Mouse (Mus musculus) inflammation-experienced regulatory T-cells, adult 6 months (primary cell): ENCODE results near the gene Pus10. TPM values are rescaled to one million over a fixed set of nuclear protein-coding genes. Genes with fewer than 3 reads are reported as not detected.

Experiments
- ATAC-seq: one replicate; pipeline ENCODE4 v1.8.0; 2017
- polyA plus RNA-seq, 3 experiments: library from polyadenylated mRNA; unstranded; fragments of 100-300 nt; shearing (Covaris generic); gene quantifications; one replicate each; pipeline ENCODE4 v1.2.1; 2017

The Pus10 gene
- polyA plus RNA-seq = 10 to 100 TPM; 21.6 to 35.1 (median 34.1) TPM

GRCm38 (mm10) chr11:23665311-23665786 is at the start of gene Pus10:
Gene Pus10 (plus strand): TSS chr11:23665674.
- peak; percentile 44 for ATAC-seq

GRCm38 (mm10) chr11:23618995-23619394 is 46.5 kb upstream of the Pus10 start:
- ATAC-seq = no peak

DNA sequence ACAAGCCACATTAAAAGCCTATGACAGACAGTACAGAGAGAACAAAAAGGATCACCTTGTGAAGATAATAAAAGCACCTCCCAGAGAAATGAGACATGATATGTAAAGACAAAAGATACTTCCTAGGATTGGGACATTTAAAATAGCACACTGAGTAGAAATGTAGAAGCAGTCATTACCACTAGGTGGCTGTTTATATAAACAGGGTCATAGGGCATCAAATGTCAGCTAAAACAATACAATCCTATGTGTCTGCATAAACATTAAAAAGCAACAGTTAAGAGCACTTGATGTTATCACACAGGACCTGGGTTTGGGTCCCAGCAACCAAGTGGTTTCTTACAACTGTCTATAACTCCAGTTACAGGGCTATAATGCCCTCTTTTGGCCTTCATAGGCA is 34.8 kb upstream of the Pus10 start:
- no peak for ATAC-seq

- ATAC-seq = peak; percentile 97
These were observed 32.3 kb upstream of the Pus10 start, which contains the start of gene 0610010F05Rik for GRCm38 (mm10) chr11:23632945-23633878. Gene 0610010F05Rik (minus strand): TSS chr11:23633639.

DNA sequence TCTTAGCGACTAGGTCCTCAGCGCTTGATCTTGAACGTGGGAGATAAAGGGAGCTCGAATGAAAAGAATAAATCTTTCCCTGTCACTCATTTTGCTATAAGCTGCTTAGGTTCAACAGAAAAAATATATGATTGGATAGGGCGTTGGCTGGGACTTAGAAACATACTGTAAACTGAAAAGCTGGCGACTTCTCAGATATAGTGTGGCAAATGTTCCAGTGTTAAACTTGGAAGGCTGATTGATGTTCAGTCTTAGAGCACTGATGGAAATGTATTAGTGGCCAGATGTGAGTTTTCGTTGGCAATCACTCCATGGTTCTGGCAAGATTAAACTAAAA is 31.6 kb upstream of the Pus10 start:
- ATAC-seq = no peak

GRCm38 (mm10) chr11:23634573-23634972 is 30.9 kb upstream of the Pus10 start:
- no peak for ATAC-seq

DNA sequence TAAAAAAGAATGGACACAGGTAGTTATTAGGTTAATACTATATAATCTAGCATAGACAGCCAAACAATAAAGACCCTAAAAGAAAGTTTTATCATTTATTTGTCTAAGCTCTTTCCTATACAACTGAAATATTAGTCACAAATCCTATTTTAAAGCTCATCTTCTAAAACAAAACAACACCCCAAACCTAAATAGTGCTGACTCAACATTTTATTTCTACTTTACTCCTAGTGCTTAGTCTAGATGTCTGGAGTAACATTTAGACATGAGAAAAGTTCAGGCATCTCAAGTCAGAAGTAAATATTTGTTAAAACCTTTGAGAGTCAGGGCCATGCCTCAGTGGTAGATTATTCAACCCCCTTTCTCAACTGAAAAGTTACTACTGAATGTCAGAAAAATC is 18.0 kb upstream of the Pus10 start:
- ATAC-seq = no peak

DNA sequence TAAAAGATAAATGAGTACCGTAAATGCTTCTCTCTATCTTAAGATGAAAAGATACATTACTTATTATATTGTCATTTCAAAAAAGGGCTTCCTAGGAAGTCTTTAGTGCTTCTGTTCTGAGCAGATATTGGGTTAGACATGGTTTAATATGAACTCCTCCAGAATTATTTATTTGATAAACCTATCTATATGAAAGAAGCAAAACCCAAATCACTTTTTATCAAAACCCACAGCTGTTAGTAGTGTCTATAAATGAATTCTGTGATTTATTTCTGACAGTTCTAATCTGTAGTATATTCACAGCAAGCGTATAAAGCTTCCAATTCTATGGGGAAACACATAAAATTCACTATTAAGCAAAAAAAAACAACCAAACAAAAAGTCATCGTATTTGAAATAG is 17.6 kb upstream of the Pus10 start:
- ATAC-seq = no peak

DNA sequence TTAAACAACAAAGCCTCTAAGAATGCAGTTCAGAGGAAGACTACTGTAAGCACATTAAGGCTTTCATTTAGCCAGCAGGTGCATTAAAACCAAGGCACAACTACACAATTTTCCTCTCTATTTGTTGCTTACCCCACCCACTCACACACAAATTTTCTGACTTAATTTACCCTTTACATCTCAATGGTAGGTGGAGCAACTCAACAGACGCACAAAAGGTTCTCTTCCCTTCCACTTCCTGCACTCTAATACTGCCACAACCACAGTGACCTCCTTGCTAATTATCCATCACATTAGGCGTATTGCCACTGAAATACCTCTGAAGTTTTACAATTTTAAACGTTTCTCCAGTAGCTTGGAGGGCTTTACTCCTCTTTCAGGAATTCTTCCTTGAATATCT is 11.8 kb upstream of the Pus10 start:
- no peak for ATAC-seq

GRCm38 (mm10) chr11:23657791-23658190 is 7.7 kb upstream of the Pus10 start:
- ATAC-seq = no peak

DNA sequence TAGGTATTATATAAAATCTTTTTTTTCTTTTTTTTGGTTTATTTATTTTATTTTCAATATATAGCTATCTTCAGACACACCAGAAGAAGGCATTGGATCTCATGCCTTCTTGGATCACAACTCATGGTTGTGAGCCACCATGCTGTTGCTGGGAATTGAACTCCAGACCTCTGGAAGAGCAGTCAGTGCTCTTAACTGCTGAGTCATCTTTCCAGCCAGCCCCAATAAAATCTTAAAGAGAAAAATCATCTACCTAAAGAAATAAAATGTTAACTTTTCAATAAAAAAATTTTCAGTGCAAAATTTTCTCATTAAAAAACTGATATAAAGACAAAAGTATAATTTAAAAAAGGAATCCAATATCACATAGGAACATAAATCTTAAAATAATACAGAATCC is 1.2 kb upstream of the Pus10 start:
- ATAC-seq = no peak

- ATAC-seq = peak; percentile 92
These were observed 476 bp downstream of the Pus10 start, which contains the start of gene Pex13 for GRCm38 (mm10) chr11:23665798-23666501. Gene Pex13 (minus strand): TSS chr11:23665959.

DNA sequence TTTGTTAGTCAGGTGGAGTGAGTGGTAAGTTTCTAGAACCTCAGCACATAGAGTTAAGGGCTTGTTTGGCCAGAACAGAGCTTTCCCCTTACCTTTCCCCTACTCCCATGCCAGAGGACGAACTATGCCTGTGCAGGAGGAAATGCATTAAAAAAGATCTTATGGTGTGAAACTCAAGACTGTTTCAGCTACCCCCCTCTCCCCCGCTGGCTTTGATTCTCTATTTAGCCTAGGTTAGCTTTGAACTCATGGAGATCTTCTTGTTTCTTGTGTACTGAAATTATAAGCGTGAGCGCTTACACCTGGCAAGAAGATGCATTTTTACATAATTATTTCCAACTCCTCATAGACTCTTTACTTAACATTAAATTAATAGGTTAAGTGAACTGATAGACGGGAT is 1.1 kb downstream of the Pus10 start:
- no peak for ATAC-seq

- ATAC-seq = no peak
These were observed 1.7 kb downstream of the Pus10 start for GRCm38 (mm10) chr11:23667128-23667527.

- no peak for ATAC-seq
These were observed 6.8 kb downstream of the Pus10 start for GRCm38 (mm10) chr11:23672256-23672749.

DNA sequence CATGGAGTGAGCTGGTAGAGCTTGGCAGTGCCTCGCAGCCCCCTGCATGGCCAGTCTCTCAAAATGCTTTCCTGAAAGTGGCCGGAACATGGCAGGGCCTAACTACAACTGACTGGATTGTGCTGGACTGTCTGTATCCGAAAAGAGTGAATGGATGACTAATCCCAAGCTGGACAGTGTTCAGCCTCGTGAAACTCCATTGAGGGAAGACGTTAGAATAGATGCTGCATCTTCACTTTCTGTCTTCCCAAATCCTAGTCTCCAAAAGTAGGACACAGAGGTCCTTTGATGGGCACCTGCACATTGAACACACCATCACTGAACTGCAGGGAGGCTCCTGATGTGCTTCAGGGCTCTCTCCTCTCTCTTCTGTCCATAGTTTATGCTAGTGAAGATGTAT is 10.6 kb downstream of the Pus10 start:
- no peak for ATAC-seq

GRCm38 (mm10) chr11:23679044-23679642 is 13.7 kb downstream of the Pus10 start:
- peak; percentile 92 for ATAC-seq

DNA sequence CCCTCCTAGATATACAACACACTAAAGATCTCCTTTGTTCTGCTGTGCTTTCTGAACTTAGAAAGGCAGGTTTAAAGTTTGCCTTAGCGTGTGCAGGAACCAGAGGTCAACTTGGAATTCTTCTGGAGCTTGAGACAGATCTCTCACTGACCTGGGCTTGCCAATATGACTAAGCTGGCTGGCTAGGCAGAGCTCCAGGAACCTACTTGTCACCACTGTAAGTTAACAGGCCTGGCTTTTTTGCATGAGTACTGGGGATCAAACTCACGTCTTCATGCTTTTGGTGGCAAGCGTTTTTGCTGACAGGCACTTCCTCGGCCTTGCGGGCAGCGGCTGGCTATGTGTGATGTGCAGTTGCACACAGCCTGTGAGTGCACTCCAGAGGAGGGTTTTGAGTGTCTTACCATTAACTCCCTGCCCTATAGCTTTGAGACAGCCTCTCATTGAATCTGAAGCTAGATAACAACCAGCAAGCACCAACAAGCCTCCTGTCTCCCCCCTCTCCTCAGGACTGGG is 15.0 kb downstream of the Pus10 start:
- no peak for ATAC-seq

DNA sequence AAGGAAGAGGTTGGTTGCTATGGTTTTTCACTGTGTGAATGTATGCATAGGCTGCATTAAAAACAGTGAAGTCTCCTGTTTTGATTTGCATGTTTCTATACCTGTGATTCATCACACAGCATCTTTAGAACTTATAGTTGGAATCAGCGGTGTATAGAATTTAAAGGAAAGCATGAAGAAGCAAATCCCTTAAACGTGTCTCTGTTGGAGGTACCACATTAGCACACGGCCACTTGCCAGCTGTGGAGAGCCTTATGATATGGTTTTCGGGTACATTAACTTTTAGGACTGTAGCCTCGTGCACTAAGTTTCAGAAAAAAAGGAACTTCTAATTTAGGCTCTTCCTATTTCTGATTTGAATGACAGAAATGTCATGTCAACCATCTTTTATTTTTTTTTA is 17.1 kb downstream of the Pus10 start:
- no peak for ATAC-seq

GRCm38 (mm10) chr11:23686671-23687070 is 21.2 kb downstream of the Pus10 start:
- ATAC-seq = no peak

GRCm38 (mm10) chr11:23688060-23688459 is 22.6 kb downstream of the Pus10 start:
- ATAC-seq = no peak

DNA sequence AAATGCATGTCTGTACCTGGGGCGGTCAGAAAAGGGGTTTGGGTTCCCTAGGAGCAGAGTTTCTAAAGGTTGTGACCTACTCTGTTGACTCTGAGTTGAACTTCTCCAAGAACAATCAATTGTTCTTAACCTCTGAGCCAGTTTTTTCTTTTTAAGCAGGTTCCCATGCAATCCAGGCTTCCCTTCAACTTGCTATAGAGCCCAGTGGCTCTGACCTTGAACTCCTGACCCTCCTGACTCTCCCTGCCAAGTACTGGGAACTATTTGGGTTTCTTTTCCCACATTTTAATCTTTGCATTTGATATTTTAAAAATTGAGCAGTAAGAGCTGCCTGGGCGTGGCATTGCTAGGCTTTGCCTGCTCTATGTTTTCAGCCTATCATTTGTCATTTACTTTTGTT is 27.8 kb downstream of the Pus10 start:
- ATAC-seq = no peak

DNA sequence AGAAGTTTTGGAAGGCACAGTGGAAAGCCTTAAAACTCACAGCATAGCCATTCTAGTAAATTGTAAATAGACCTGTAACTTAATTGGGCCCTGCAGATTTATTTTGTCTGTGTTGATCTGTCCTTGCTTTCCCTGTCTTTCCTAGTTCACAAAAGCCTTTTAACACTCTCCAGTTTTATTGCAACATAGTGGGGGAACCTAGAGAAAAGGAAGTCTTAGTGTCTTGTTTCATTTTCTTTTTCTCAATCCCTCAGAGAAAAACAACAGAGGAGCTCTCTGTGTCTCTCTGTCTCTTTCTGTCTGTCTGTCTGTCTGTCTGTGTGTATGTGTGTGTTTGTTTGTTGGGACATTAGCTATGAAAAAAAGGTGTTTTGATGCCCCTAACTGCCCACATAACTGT is 30.4 kb downstream of the Pus10 start:
- ATAC-seq = peak; percentile 23
